Mouse (Mus musculus) layer of hippocampus, adult 8-10 months (tissue): Measurements from ENCODE around the gene Saal1. TPM values are rescaled to one million over a fixed set of nuclear protein-coding genes. Genes with fewer than 3 reads are reported as not detected.
A peak's percentile ranks its signal among the peaks of the same experiment; 100 is the strongest.
"Not testable (repeated sequence)": the region's sequence is repeated elsewhere in the genome, so short reads cannot be mapped to it uniquely, and the experiment has no call there.

Experiments used
- DNase-seq, 2 experiments: peaks; one replicate each; pipeline ENCODE4 v3.0.0; 2022; ENCODE audit warnings: low spot score in 2 of 2
- total RNA-seq, 4 experiments: library from RNA; stranded (reverse); gene quantifications; 2 replicates each; pipeline ENCODE4 v1.2.4; 2022

Gene Saal1
- total RNA-seq, 4 experiments from 2014 or later: 10.8 to 12.7 (median 11.2) TPM

GRCm38 (mm10) chr7:46696754-46697153 is 13.7 kb downstream of the Saal1 start:
- DNase-seq: no peak

GRCm38 (mm10) chr7:46686827-46687226 is 23.7 kb downstream of the Saal1 start:
- no peak for DNase-seq

- DNase-seq: no peak
Measured at GRCm38 (mm10) chr7:46680732-46681131, 29.7 kb downstream of the Saal1 start.

- DNase-seq: not testable (repeated sequence)
Measured at GRCm38 (mm10) chr7:46679044-46679443, 31.4 kb downstream of the Saal1 start.

- no peak for DNase-seq
Measured at GRCm38 (mm10) chr7:46678417-46678816, 32.1 kb downstream of the Saal1 start.

- no peak for DNase-seq
Measured at GRCm38 (mm10) chr7:46676808-46677360, 33.6 kb downstream of the Saal1 start.

- DNase-seq: no peak
Measured at GRCm38 (mm10) chr7:46675886-46676285, 34.6 kb downstream of the Saal1 start.

- peak; percentile 26 to 49 for DNase-seq
Measured at GRCm38 (mm10) chr7:46675061-46675460, 35.4 kb downstream of the Saal1 start.

- DNase-seq: no peak
Measured at GRCm38 (mm10) chr7:46672160-46672672, 38.3 kb downstream of the Saal1 start, which contains the start of gene Tph1. Gene Tph1 (minus strand): TSS chr7:46672537.

- no peak for DNase-seq
Measured at GRCm38 (mm10) chr7:46667256-46667655, 43.2 kb downstream of the Saal1 start.

- no peak for DNase-seq
Measured at GRCm38 (mm10) chr7:46665236-46665635, 45.2 kb downstream of the Saal1 start.

- no peak for DNase-seq
Measured at GRCm38 (mm10) chr7:46661591-46662090, 48.8 kb downstream of the Saal1 start.

- DNase-seq: no peak
Measured at GRCm38 (mm10) chr7:46652279-46652678, 58.2 kb downstream of the Saal1 start.

GRCm38 (mm10) chr7:46650231-46650630 is 60.2 kb downstream of the Saal1 start:
- not testable (repeated sequence) for DNase-seq

- peak in 1 of 2 experiments; percentile 47 for DNase-seq
Measured at GRCm38 (mm10) chr7:46648431-46649140, 61.9 kb downstream of the Saal1 start.

GRCm38 (mm10) chr7:46643172-46643571 is 67.3 kb downstream of the Saal1 start:
- no peak for DNase-seq

- DNase-seq: no peak
Measured at GRCm38 (mm10) chr7:46640062-46640461, 70.4 kb downstream of the Saal1 start.

- peak; percentile 83 to 84 for DNase-seq
Measured at GRCm38 (mm10) chr7:46639692-46640031, 70.8 kb downstream of the Saal1 start, which contains the start of gene Sergef. Gene Sergef (minus strand): TSS chr7:46639807.

GRCm38 (mm10) chr7:46638889-46639691 is 71.4 kb downstream of the Saal1 start:
- DNase-seq: no peak
